Mouse (Mus musculus) forebrain, postnatal 0 days (tissue): ENCODE results near the gene Orc6. TPM values are rescaled to one million over a fixed set of nuclear protein-coding genes. Genes with fewer than 3 reads are reported as not detected.

Experiments used
- ATAC-seq: fragments of 200-750 bp; cut with Nextera tagmentation; 2 replicates; pipeline ENCODE4 v1.8.0; 2017; ENCODE audit warnings: mild to moderate bottlenecking, moderate library complexity
- DNase-seq: peaks from one replicate; pipeline ENCODE4 v3.0.0-alpha.2; 2015
- H3K27ac ChIP-seq: fragments of 300-500 bp; sonication (generic); 2 replicates; pipeline ENCODE4 v1.5.1; 2014; ENCODE audit warnings: low read depth, mild to moderate bottlenecking, antibody characterized with exemption, low read length, moderate library complexity, mixed read lengths
- H3K27me3 ChIP-seq: fragments of 300-500 bp; sonication (generic); 2 replicates; pipeline ENCODE4 v1.6.1; 2014; ENCODE audit warnings: mild to moderate bottlenecking, low read length, mixed read lengths; ENCODE audit not compliant: insufficient read depth
- H3K36me3 ChIP-seq: fragments of 300-500 bp; sonication (generic); 2 replicates; pipeline ENCODE4 v1.6.1; 2014; ENCODE audit warnings: mild to moderate bottlenecking, moderate library complexity; ENCODE audit not compliant: insufficient read depth
- H3K4me1 ChIP-seq: fragments of 300-500 bp; sonication (generic); 2 replicates; pipeline ENCODE4 v1.6.1; 2014; ENCODE audit warnings: antibody characterized with exemption; ENCODE audit not compliant: insufficient read depth
- H3K4me2 ChIP-seq: fragments of 300-500 bp; sonication (generic); 2 replicates; pipeline ENCODE4 v1.6.1; 2014; ENCODE audit warnings: low read depth, mild to moderate bottlenecking, moderate library complexity
- H3K4me3 ChIP-seq: fragments of 300-500 bp; sonication (generic); 2 replicates; pipeline ENCODE4 v1.5.1; 2014; ENCODE audit warnings: low read depth, low read length, mixed read lengths
- H3K9ac ChIP-seq: fragments of 300-500 bp; sonication (generic); 2 replicates; pipeline ENCODE4 v1.6.1; 2014; ENCODE audit warnings: mild to moderate bottlenecking
- H3K9me3 ChIP-seq: fragments of 300-500 bp; sonication (generic); 2 replicates; pipeline ENCODE4 v1.6.1; 2016; ENCODE audit warnings: low read length
- CTCF ChIP-seq: sonication (generic); IDR thresholded peaks from 2 replicates; pipeline ENCODE4 v1.5.1; 2016; ENCODE audit warnings: antibody characterized with exemption, control low read depth, low read depth
- WGBS: fragments of 180-500 bp; shearing (Covaris S2); extraction: QIAGEN DNeasy Blood & Tissue Kit; methylation state at CpG from one replicate; pipeline ENCODE4 v1.1.7; 2014; 5-methylcytosine and 5-hydroxymethylcytosine counted together
- polyA plus RNA-seq: library from polyadenylated mRNA; unstranded; fragments of >200 nt; fragmentation: Nextera tagmentation; extraction: Ambion mirVana; gene quantifications from 2 replicates; pipeline ENCODE4 v1.2.1, GENCODE M21; 2015
- total RNA-seq: library from RNA; depleted of rRNA; stranded (reverse); fragments of >200 nt; gene quantifications from 2 replicates; pipeline ENCODE4 v1.2.3, GENCODE M21; 2014; rRNA removed

Orc6 gene
- total and polyA plus RNA-seq, 2 experiments from 2014 or later = 61.8 to 62.1 TPM

- H3K36me3 ChIP-seq = no peaks in the 10 kb centered on the region
- no peaks in the 10 kb centered on the region for H3K9me3 ChIP-seq
- H3K4me2 ChIP-seq = no peak overlapping the region
- TF ChIP-seq CTCF = no peak
- H3K27me3 ChIP-seq = no peaks in the 10 kb centered on the region
- DNase-seq (no peak), ATAC-seq (no peak)
- H3K4me3 ChIP-seq = no peak overlapping the region
- no peak overlapping the region for H3K27ac ChIP-seq
- H3K4me1 ChIP-seq = no peaks in the 10 kb centered on the region
- no peak overlapping the region for H3K9ac ChIP-seq
These were observed 35.7 kb downstream of the Orc6 start for GRCm38 (mm10) chr8:85335105-85335504.

- WGBS = 82% methylated on average over 6 of the region's 6 CpGs
- H3K4me1 ChIP-seq = no peaks in the 10 kb centered on the region
These were observed 36.9 kb downstream of the Orc6 start for GRCm38 (mm10) chr8:85336211-85336933.

GRCm38 (mm10) chr8:85337681-85338080, 38.2 kb downstream of the Orc6 start:
- Histone ChIP-seq H3K4me2 (no peak overlapping the region), H3K4me3 (no peak overlapping the region), H3K36me3 (no peaks in the 10 kb centered on the region), H3K27me3 (no peaks in the 10 kb centered on the region), H3K9ac (no peak overlapping the region), H3K9me3 (no peaks in the 10 kb centered on the region), H3K4me1 (no peaks in the 10 kb centered on the region), H3K27ac (no peak overlapping the region)
- WGBS = 84% methylated on average over 4 of the region's 4 CpGs
- DNase-seq (no peak), ATAC-seq (no peak)
- TF ChIP-seq CTCF = no peak

More at GRCm38 (mm10) chr8:85336211-85336933, 36.9 kb downstream of the Orc6 start:
- Histone ChIP-seq H3K36me3 (no peaks in the 10 kb centered on the region), H3K4me2 (no peak overlapping the region), H3K9ac (no peak overlapping the region), H3K27ac (no peak overlapping the region), H3K9me3 (no peaks in the 10 kb centered on the region), H3K4me3 (no peak overlapping the region), H3K27me3 (no peaks in the 10 kb centered on the region)
- ATAC-seq = no peak
- TF ChIP-seq CTCF = no peak
- DNase-seq = no peak

- DNase-seq (peak; percentile 1), ATAC-seq (no peak)
- H3K27ac ChIP-seq = no peak overlapping the region
- no peaks in the 10 kb centered on the region for H3K4me1 ChIP-seq
- no peaks in the 10 kb centered on the region for H3K9me3 ChIP-seq
- H3K9ac ChIP-seq = no peak overlapping the region
- 67% methylated on average over 5 of the region's 5 CpGs for WGBS
- no peaks in the 10 kb centered on the region for H3K36me3 ChIP-seq
- no peak overlapping the region for H3K4me2 ChIP-seq
- TF ChIP-seq CTCF = no peak
- no peak overlapping the region for H3K4me3 ChIP-seq
- H3K27me3 ChIP-seq = no peaks in the 10 kb centered on the region
These were observed 40.6 kb downstream of the Orc6 start for GRCm38 (mm10) chr8:85339871-85340573.

GRCm38 (mm10) chr8:85353287-85353686, 53.9 kb downstream of the Orc6 start:
- TF ChIP-seq CTCF = no peak
- no peaks in the 10 kb centered on the region for H3K4me1 ChIP-seq
- H3K4me3 ChIP-seq = no peak overlapping the region
- H3K27ac ChIP-seq = no peak overlapping the region
- WGBS = 85% methylated on average over 4 of the region's 4 CpGs
- H3K4me2 ChIP-seq = no peak overlapping the region
- ATAC-seq (no peak), DNase-seq (no peak)
- H3K27me3 ChIP-seq = no peaks in the 10 kb centered on the region
- H3K9me3 ChIP-seq = no peaks in the 10 kb centered on the region
- H3K36me3 ChIP-seq = no peaks in the 10 kb centered on the region
- H3K9ac ChIP-seq = no peak overlapping the region

Other genes starting within 250 kb of the Orc6 start
- gene Fbxw9, start 239.6 kb upstream of the Orc6 start, total RNA-seq = 106 and 115 TPM in 2 replicates
- gene Fbxw9, start 239.6 kb upstream of the Orc6 start, polyA plus RNA-seq = 79.8 and 87.4 TPM in 2 replicates
- not detected in 2 replicates for gene Gm5741, start 231.7 kb upstream of the Orc6 start, total RNA-seq
- gene Gm5741, start 231.7 kb upstream of the Orc6 start, polyA plus RNA-seq = 0.74 and 3.0 TPM in 2 replicates
- 63.1 and 74.3 TPM in 2 replicates for gene Dhps, start 227.9 kb upstream of the Orc6 start, total RNA-seq
- 104 and 118 TPM in 2 replicates for gene Dhps, start 227.9 kb upstream of the Orc6 start, polyA plus RNA-seq
- gene Wdr83os, start 218.9 kb upstream of the Orc6 start, total RNA-seq = 80.8 and 105 TPM in 2 replicates
- gene Wdr83os, start 218.9 kb upstream of the Orc6 start, polyA plus RNA-seq = 171 and 182 TPM in 2 replicates
- gene Wdr83, start 218.3 kb upstream of the Orc6 start, total RNA-seq = 22.1 and 22.5 TPM in 2 replicates
- 35.3 and 37.2 TPM in 2 replicates for gene Wdr83, start 218.3 kb upstream of the Orc6 start, polyA plus RNA-seq
- gene Man2b1, start 216.4 kb upstream of the Orc6 start, total RNA-seq = 24.9 and 28.8 TPM in 2 replicates
- gene Man2b1, start 216.4 kb upstream of the Orc6 start, polyA plus RNA-seq = 14.8 and 18.0 TPM in 2 replicates
- gene Zfp791, start 176.5 kb upstream of the Orc6 start, total RNA-seq = 2.7 and 3.2 TPM in 2 replicates
- 1.5 and 2.4 TPM in 2 replicates for gene Zfp791, start 176.5 kb upstream of the Orc6 start, polyA plus RNA-seq
- not detected in 2 replicates for gene Cks1brt, start 147.7 kb upstream of the Orc6 start, total RNA-seq
- not detected in 2 replicates for gene Cks1brt, start 147.7 kb upstream of the Orc6 start, polyA plus RNA-seq
- gene Olfr371, start 73.6 kb upstream of the Orc6 start, total RNA-seq = not detected in 2 replicates
- gene Olfr371, start 73.6 kb upstream of the Orc6 start, polyA plus RNA-seq = not detected in 2 replicates
- 185 and 199 TPM in 2 replicates for gene Vps35, start 170 bp downstream of the Orc6 start, total RNA-seq
- 151 and 169 TPM in 2 replicates for gene Vps35, start 170 bp downstream of the Orc6 start, polyA plus RNA-seq
- 0.15 and 0.67 TPM in 2 replicates for gene Mylk3, start 86.7 kb downstream of the Orc6 start, total RNA-seq
- gene Mylk3, start 86.7 kb downstream of the Orc6 start, polyA plus RNA-seq = 0.21 and 0.29 TPM in 2 replicates
- gene 4921524J17Rik, start 133.2 kb downstream of the Orc6 start, total RNA-seq = 40.1 and 48.2 TPM in 2 replicates
- 75.7 and 90.3 TPM in 2 replicates for gene 4921524J17Rik, start 133.2 kb downstream of the Orc6 start, polyA plus RNA-seq
- gene Gpt2, start 192.9 kb downstream of the Orc6 start, total RNA-seq = 50.2 and 51.5 TPM in 2 replicates
- gene Gpt2, start 192.9 kb downstream of the Orc6 start, polyA plus RNA-seq = 18.8 and 24.5 TPM in 2 replicates